In genomic region chr9:43742902-43743646, GRCm38 (mm10) we compare ENCODE assay signal across 8 mouse cellular contexts. TPM values are rescaled to one million over a fixed set of nuclear protein-coding genes. Genes with fewer than 3 reads are reported as not detected.
DNase-seq lines count a peak whose midpoint lies in the region; ATAC-seq and TF ChIP-seq lines count a peak whose summit lies in the region.

No protein-coding gene starts in this region.

- no peaks in the 10 kb centered on the region for H3K36me3 ChIP-seq in forebrain, embryonic 15.5 days
- H3K36me3 ChIP-seq in limb, embryonic 11.5 days (ENCODE audit: control insufficient read depth, insufficient read depth, low read length) = no peaks in the 10 kb centered on the region
- no peaks in the 10 kb centered on the region for H3K36me3 ChIP-seq in midbrain, embryonic 10.5 days

- H3K4me2 ChIP-seq in forebrain, embryonic 15.5 days (replicated peaks) = peak overlapping the region; percentile 84
- peak overlapping the region; percentile 94 for H3K4me2 ChIP-seq in limb, embryonic 11.5 days (ENCODE audit: low read depth, severe bottlenecking)

- H3K9me3 ChIP-seq in forebrain, embryonic 15.5 days = no peaks in the 10 kb centered on the region
- no peaks in the 10 kb centered on the region for H3K9me3 ChIP-seq in limb, embryonic 11.5 days (ENCODE audit: control insufficient read depth, low read length)
- no peaks in the 10 kb centered on the region for H3K9me3 ChIP-seq in midbrain, embryonic 10.5 days (replicated peaks)

- no peaks in the 10 kb centered on the region; the same call in 1 of the 2 replicates for H3K4me1 ChIP-seq in brown adipose tissue, adult 24 weeks (ENCODE audit: control insufficient read depth, insufficient read depth, insufficient read length, low read length)
- H3K4me1 ChIP-seq in forebrain, embryonic 15.5 days = peaks cover 49% of the 10 kb centered on the region
- peaks cover 23% of the 10 kb centered on the region for H3K4me1 ChIP-seq in limb, embryonic 11.5 days (ENCODE audit: control insufficient read depth, insufficient read depth, low read length)
- H3K4me1 ChIP-seq in midbrain, embryonic 10.5 days = peaks cover 65% of the 10 kb centered on the region

- 2% methylated on average over 27 of the region's 27 CpGs for WGBS in forebrain, embryonic 15.5 days
- 1% methylated on average over 27 of the region's 27 CpGs for WGBS in limb, embryonic 11.5 days
- under 1% methylated on average over 27 of the region's 27 CpGs for WGBS in midbrain, embryonic 10.5 days

- peak; percentile 38 to 39 for DNase-seq in left cerebral cortex, adult 2 months (ENCODE audit: extremely low spot score in 1 of 2, low spot score in 2 of 2)
- no peak for DNase-seq in left cerebral cortex, postnatal 25 days (ENCODE audit: low spot score in 2 of 2)
- DNase-seq in heart, postnatal 4 days = peak; percentile 90
- peak; percentile 65 for DNase-seq in limb, embryonic 11.5 days (ENCODE audit: low spot score)
- peak; percentile 60 for DNase-seq in midbrain, embryonic 10.5 days (ENCODE audit: low spot score)
- DNase-seq in testis, postnatal 14 days (ENCODE audit: low spot score) = peak; percentile 72

- intact Hi-C loops in left cerebral cortex, adult 2 months (cut with DNase I) = loop anchor here (1.0 to 10.0 kb wide), 9 partner anchors 60 to 406 kb away; no protein-coding TSS in a partner anchor
- intact Hi-C loops in left cerebral cortex, postnatal 25 days (cut with DNase I) = loop anchor here (2.0 to 5.0 kb wide), 2 partner anchors 59 to 230 kb away; no protein-coding TSS in a partner anchor

- no peaks in the 10 kb centered on the region for H3K27me3 ChIP-seq in forebrain, embryonic 15.5 days
- peaks cover 14% of the 10 kb centered on the region for H3K27me3 ChIP-seq in limb, embryonic 11.5 days (ENCODE audit: control insufficient read depth, insufficient read depth, low read length)
- peaks cover 31% of the 10 kb centered on the region for H3K27me3 ChIP-seq in midbrain, embryonic 10.5 days (ENCODE audit: low read depth, poor library complexity, severe bottlenecking)

- H3K4me3 ChIP-seq in left cerebral cortex, adult 2 months = peak overlapping the region; percentile 79
- H3K4me3 ChIP-seq in brown adipose tissue, adult 24 weeks (ENCODE audit: insufficient read depth, low read depth, low read length) = peak overlapping the region; percentile 81
- peak overlapping the region; percentile 87 for H3K4me3 ChIP-seq in forebrain, embryonic 15.5 days
- peak overlapping the region; percentile 75 for H3K4me3 ChIP-seq in limb, embryonic 11.5 days (ENCODE audit: low read depth, low read length)
- peak overlapping the region; percentile 98 for H3K4me3 ChIP-seq in midbrain, embryonic 10.5 days

- H3K9ac ChIP-seq in forebrain, embryonic 15.5 days (replicated peaks) = peak overlapping the region; percentile 88
- peak overlapping the region; percentile 87 for H3K9ac ChIP-seq in limb, embryonic 11.5 days (ENCODE audit: low read length)

- peak overlapping the region; percentile 89 for H3K27ac ChIP-seq in left cerebral cortex, adult 2 months
- peak overlapping the region; percentile 27; the same call in 1 of the 2 replicates for H3K27ac ChIP-seq in brown adipose tissue, adult 24 weeks (replicated peaks; ENCODE audit: low read depth, low read length)
- H3K27ac ChIP-seq in forebrain, embryonic 15.5 days (replicated peaks) = peak overlapping the region; percentile 97
- H3K27ac ChIP-seq in limb, embryonic 11.5 days (replicated peaks; ENCODE audit: low read depth, low read length) = no peak overlapping the region
- H3K27ac ChIP-seq in midbrain, embryonic 10.5 days (replicated peaks) = peak overlapping the region; percentile 98

- ATAC-seq in forebrain, embryonic 15.5 days (replicated peaks) = no peak
- no peak for ATAC-seq in limb, embryonic 11.5 days (ENCODE audit: insufficient number of reproducible peaks, low FRiP score, low TSS enrichment, low read depth)

- TF ChIP-seq CTCF in left cerebral cortex, adult 2 months (IDR thresholded peaks at IDR 0.05) = no peak

RNA-seq across cellular contexts. Expression of gene Nectin1, which starts 0.7 kb away (rescaled TPM):
- total RNA-seq in left cerebral cortex, adult 2 months (2021) = 100 to 1,000 TPM; 112 to 114 TPM
- 100 to 1,000 TPM in 1 of 2 experiments, 10 to 100 TPM in 1; 91.2 to 115 TPM for total RNA-seq in left cerebral cortex, postnatal 25 days (2021)
- polyA plus RNA-seq in brown adipose tissue, adult 24 weeks (2012; ENCODE audit: insufficient read depth, insufficient read length, missing spikeins) = 1.0 and 1.3 TPM in 2 replicates
- polyA plus RNA-seq in forebrain, embryonic 15.5 days (2015; fragmentation: Nextera tagmentation; extraction: Ambion mirVana) = 10.1 and 10.2 TPM in 2 replicates
- total RNA-seq in heart, postnatal 4 days (2021) = 1 to 10 TPM; 8.3 to 8.9 TPM
- 4.1 and 4.7 TPM in 2 replicates for polyA plus RNA-seq in limb, embryonic 11.5 days (2014; fragmentation: Nextera tagmentation; extraction: Ambion mirVana)
- 6.9 and 7.3 TPM in 2 replicates for polyA plus RNA-seq in midbrain, embryonic 10.5 days (2016; fragmentation: Nextera tagmentation; extraction: Ambion mirVana)

Comparison
In these comparisons a context has a peak if more than half of its experiments do, and no peak if none do; other contexts are left out.
1. DNase-seq: peak in left cerebral cortex, adult 2 months (2 of 2), heart, postnatal 4 days (single experiment), limb, embryonic 11.5 days (single experiment), midbrain, embryonic 10.5 days (single experiment) and testis, postnatal 14 days (single experiment); none in left cerebral cortex, postnatal 25 days (0 of 2).
2. Peak in every context shown above with its lines, with median percentiles within 50 percentile points of each other: H3K4me3 ChIP-seq.